Mouse (Mus musculus): ENCODE data around the gene Rufy2.

DNA sequence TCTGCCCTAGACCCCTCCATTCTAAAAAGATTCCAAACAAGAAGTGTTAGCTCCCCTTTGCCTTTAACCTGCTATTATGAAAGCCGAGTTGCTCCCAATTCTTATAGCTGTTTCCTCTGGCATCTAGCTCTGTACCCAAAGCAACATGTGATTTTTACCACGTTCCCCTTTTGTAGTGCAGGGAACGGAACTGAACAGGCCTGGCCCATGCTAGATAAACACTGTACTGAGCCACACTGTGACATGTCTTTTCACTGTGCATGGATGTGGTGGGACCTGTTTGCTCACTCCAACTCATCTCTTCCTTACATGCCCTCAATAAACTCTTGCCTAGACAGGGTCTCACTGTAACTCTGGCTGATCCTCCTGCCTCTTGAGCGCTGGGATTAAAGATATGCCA lies 30.2 kb downstream of the Rufy2 start:
- TF ChIP-seq CTCF (IDR thresholded peaks at IDR 0.05; ENCODE audit: insufficient read depth, low read depth, low read length) = no peak
- no peak for TF ChIP-seq POLR2A (IDR thresholded peaks at IDR 0.05; ENCODE audit: insufficient read depth, low read depth, low read length)

Measured in olfactory bulb, adult 2 months (tissue).